8 mouse cellular contexts compared by ENCODE assay signal in genomic region chr3:51357624-51358023, GRCm38 (mm10). TPM values are rescaled to one million over a fixed set of nuclear protein-coding genes. Genes with fewer than 3 reads are reported as not detected.
A peak's percentile ranks its signal among the peaks of the same experiment; 100 is the strongest.
DNase-seq lines count a peak whose midpoint lies in the region; ATAC-seq and TF ChIP-seq lines count a peak whose summit lies in the region.
"Had no signal": no experiment of that assay in that cellular context is flagged by ENCODE, and none has a peak within 500 bp of the region (broad histone marks: within the 10 kb centered on the region; RNA-seq: fewer than 3 reads in every experiment).

No protein-coding gene starts in this region.

- TF ChIP-seq RAD21 in MEL (IDR thresholded peaks at IDR 0.05; ENCODE audit: low read depth, low read length) = no peak

- 11% methylated on average over 14 of the region's 14 CpGs for WGBS in forebrain, postnatal 0 days
- WGBS in liver, postnatal 0 days (ENCODE audit: insufficient replicate concordance) = 16% methylated on average over 14 of the region's 14 CpGs

- no peak for ATAC-seq in forebrain, postnatal 0 days
- ATAC-seq in liver, postnatal 0 days = no peak

- H3K4me2 ChIP-seq in forebrain, postnatal 0 days (ENCODE audit: low read depth) = peak overlapping the region; percentile 68
- peak overlapping the region; percentile 96 for H3K4me2 ChIP-seq in liver, postnatal 0 days (ENCODE audit: low read depth, low read length)

- peak; percentile 89 for DNase-seq in MEL (ENCODE audit: low read depth, low spot score)
- peak; percentile 44 for DNase-seq in forebrain, postnatal 0 days
- no peak for DNase-seq in liver, postnatal 0 days
- no peak for DNase-seq in T-cell, adult 2 months (ENCODE audit: low spot score)
- DNase-seq in spleen, postnatal 14 days (ENCODE audit: low spot score in 2 of 2) = no peak
- DNase-seq in adrenal gland, postnatal 36 days = no peak

- H3K4me1 ChIP-seq in MEL (ENCODE audit: control insufficient read depth in 1 of 2, insufficient read depth in 2 of 2, low read length in 2 of 2) = peaks cover 0 to 3% of the 10 kb centered on the region in 2 experiments; a peak in 1 of 4 replicates
- H3K4me1 ChIP-seq in forebrain, postnatal 0 days (ENCODE audit: insufficient read depth) = 0 out of 2 replicates have a peak, but pooled peaks cover 7% of the 10 kb centered on the region
- peaks cover 10% of the 10 kb centered on the region for H3K4me1 ChIP-seq in liver, postnatal 0 days (ENCODE audit: insufficient read depth)

- TF ChIP-seq POLR2A in MEL (IDR thresholded peaks at IDR 0.05; ENCODE audit: control insufficient read depth in 1 of 2, insufficient read depth in 1 of 2, low read depth in 1 of 2, low read length in 2 of 2, poor library complexity in 1 of 2) = no peak

- no peaks in the 10 kb centered on the region for H3K9me3 ChIP-seq in MEL (replicated peaks; ENCODE audit: insufficient read depth, low read length)
- H3K9me3 ChIP-seq in forebrain, postnatal 0 days (ENCODE audit: low read length) = no peaks in the 10 kb centered on the region
- H3K9me3 ChIP-seq in liver, postnatal 0 days (ENCODE audit: low read length) = no peaks in the 10 kb centered on the region

- H3K36me3 ChIP-seq in C2C12 (ENCODE audit: control insufficient read depth, insufficient read depth) (no peaks in the 10 kb centered on the region), MEL (ENCODE audit: control insufficient read depth in 1 of 2, insufficient read depth in 2 of 2, low read length in 2 of 2) (peaks cover 0 to 3% of the 10 kb centered on the region in 2 experiments; a peak in 1 of 4 replicates)
- no peaks in the 10 kb centered on the region for H3K36me3 ChIP-seq in forebrain, postnatal 0 days (ENCODE audit: insufficient read depth)
- no peaks in the 10 kb centered on the region for H3K36me3 ChIP-seq in liver, postnatal 0 days (replicated peaks; ENCODE audit: insufficient read depth, low read length)

- H3K4me3 ChIP-seq in C2C12 (ENCODE audit: insufficient read depth, poor library complexity, severe bottlenecking) = peak overlapping the region; percentile 60
- peak overlapping the region; percentile 54 to 97 for H3K4me3 ChIP-seq in MEL (ENCODE audit: control insufficient read depth in 1 of 2, insufficient read depth in 1 of 2, low read depth in 2 of 2, low read length in 2 of 2)
- H3K4me3 ChIP-seq in forebrain, postnatal 0 days (ENCODE audit: low read depth, low read length) = peak overlapping the region; percentile 45
- H3K4me3 ChIP-seq in liver, postnatal 0 days (ENCODE audit: low read depth, low read length) = peak overlapping the region; percentile 66

- H3K27me3 ChIP-seq in C2C12 (ENCODE audit: control insufficient read depth, insufficient read depth, insufficient read length) (no peaks in the 10 kb centered on the region), MEL (ENCODE audit: control insufficient read depth in 1 of 2, insufficient read depth in 2 of 2, low read length in 2 of 2) (no peaks in the 10 kb centered on the region)
- H3K27me3 ChIP-seq in forebrain, postnatal 0 days (ENCODE audit: insufficient read depth, low read length) = peaks cover 4% of the 10 kb centered on the region
- H3K27me3 ChIP-seq in liver, postnatal 0 days (ENCODE audit: insufficient read depth, low read length) = no peaks in the 10 kb centered on the region

- no peak for TF ChIP-seq EP300 in MEL (IDR thresholded peaks at IDR 0.05; ENCODE audit: low read depth in 1 of 2, low read length in 2 of 2)
- TF ChIP-seq EP300 in liver, postnatal 0 days (IDR thresholded peaks at IDR 0.05; ENCODE audit: low read depth) = no peak

- H3K27ac ChIP-seq in MEL (ENCODE audit: control insufficient read depth, low read depth, low read length) = peak overlapping the region; percentile 72
- H3K27ac ChIP-seq in forebrain, postnatal 0 days (ENCODE audit: low read depth, low read length) = no peak overlapping the region
- 0 out of 2 replicates have a peak overlapping the region, but pooled peaks have one; percentile 2 for H3K27ac ChIP-seq in liver, postnatal 0 days (ENCODE audit: low read depth)

- TF ChIP-seq CTCF in C2C12 (IDR thresholded peaks at IDR 0.05; ENCODE audit: control insufficient read depth, insufficient read depth, insufficient read length) (no peak), MEL (IDR thresholded peaks at IDR 0.05 in 2 of 3, conservative IDR thresholded peaks at IDR 0.05 in 1 of 3; ENCODE audit: control insufficient read depth in 1 of 3, insufficient read depth in 1 of 3, low read depth in 2 of 3, low read length in 3 of 3, poor library complexity in 1 of 3, severe bottlenecking in 1 of 3) (no peak)
- no peak for TF ChIP-seq CTCF in forebrain, postnatal 0 days (IDR thresholded peaks at IDR 0.05; ENCODE audit: low read depth)
- no peak for TF ChIP-seq CTCF in liver, postnatal 0 days (IDR thresholded peaks at IDR 0.05; ENCODE audit: low read depth)

- H3ac ChIP-seq in C2C12 (ENCODE audit: control insufficient read depth, insufficient read length, low read depth) = no peak overlapping the region

- peak overlapping the region; percentile 79 for H3K9ac ChIP-seq in MEL (ENCODE audit: control insufficient read depth, low read depth, low read length, poor library complexity, severe bottlenecking)
- no peak overlapping the region for H3K9ac ChIP-seq in forebrain, postnatal 0 days
- no peak overlapping the region for H3K9ac ChIP-seq in liver, postnatal 0 days (replicated peaks)

- no peaks in the 10 kb centered on the region for H3K79me2 ChIP-seq in C2C12 (ENCODE audit: control insufficient read depth, insufficient read depth)
- no peaks in the 10 kb centered on the region; the same call in 1 of the 2 replicates for H3K79me2 ChIP-seq in MEL (ENCODE audit: control insufficient read depth, insufficient read depth, low read length, poor library complexity)

- H3K79me3 ChIP-seq in C2C12 (ENCODE audit: low read depth) = no peaks in the 10 kb centered on the region

TF ChIP-seq in C2C12, 6 proteins besides CTCF, POLR2A, EP300 and RAD21:
- no peak for TF ChIP-seq MYOD1 (IDR thresholded peaks at IDR 0.05; ENCODE audit: control insufficient read depth, insufficient read length, low read depth)
- no peak for TF ChIP-seq MYOG (IDR thresholded peaks at IDR 0.05; ENCODE audit: control insufficient read depth, extremely low read depth, insufficient read length)
- no peak for TF ChIP-seq USF1 (IDR thresholded peaks at IDR 0.05; ENCODE audit: low read depth)
- TF ChIP-seq CEBPB (IDR thresholded peaks at IDR 0.05; ENCODE audit: low read depth) = no peak
- no peak for TF ChIP-seq FOSL1 (IDR thresholded peaks at IDR 0.05; ENCODE audit: insufficient read depth, low read length, poor library complexity, severe bottlenecking)
- no peak for TF ChIP-seq MAX (IDR thresholded peaks at IDR 0.05)

TF ChIP-seq in MEL, 35 proteins besides CTCF, POLR2A, EP300 and RAD21:
- no peak for TF ChIP-seq ZMIZ1 (IDR thresholded peaks at IDR 0.05; ENCODE audit: low read depth, low read length)
- peak; percentile 99 for TF ChIP-seq TBP (IDR thresholded peaks at IDR 0.05; ENCODE audit: low read depth, low read length)
- no peak for TF ChIP-seq GATA1 (IDR thresholded peaks at IDR 0.05; ENCODE audit: low read depth, low read length)
- no peak for TF ChIP-seq BHLHE40 (IDR thresholded peaks at IDR 0.05; ENCODE audit: borderline replicate concordance, low read depth, low read length)
- peak; percentile 93 for TF ChIP-seq ZNF384 (IDR thresholded peaks at IDR 0.05; ENCODE audit: low read depth, low read length)
- peak; percentile 67; the same call in 1 of the 2 replicates for TF ChIP-seq MAFK (IDR thresholded peaks at IDR 0.05; ENCODE audit: borderline replicate concordance, low read depth, low read length)
- no peak for TF ChIP-seq ETS1 (IDR thresholded peaks at IDR 0.05; ENCODE audit: low read depth, low read length)
- peak; percentile 45; the same call in 1 of the 2 replicates for TF ChIP-seq MXI1 (IDR thresholded peaks at IDR 0.05; ENCODE audit: low read depth, low read length)

RNA-seq across cellular contexts. Expression of gene Elf2, which starts 17.2 kb away (rescaled TPM):
- polyA plus RNA-seq in C2C12 (2012; fragmentation: generic; extraction: Trizol) (19.5 TPM), MEL (2012; ENCODE audit: insufficient read depth in 1 of 2, insufficient read length in 2 of 2, low read depth in 1 of 2, low replicate concordance in 2 of 2, missing spikeins in 1 of 2) (10 to 100 TPM; 38.0 to 53.3 TPM)
- total RNA-seq in MEL (2012; rRNA removed) = 46.5 and 50.2 TPM in 2 replicates
- total RNA-seq in forebrain, postnatal 0 days (2014; rRNA removed) = 78.1 and 83.9 TPM in 2 replicates
- polyA plus RNA-seq in forebrain, postnatal 0 days (2015; fragmentation: Nextera tagmentation; extraction: Ambion mirVana) = 26.4 and 29.3 TPM in 2 replicates
- 19.6 and 22.1 TPM in 2 replicates for polyA plus RNA-seq in liver, postnatal 0 days (2015; fragmentation: Nextera tagmentation; extraction: Ambion mirVana)
- total RNA-seq in adrenal gland, postnatal 36 days (2021) = 100 to 1,000 TPM in 1 of 2 experiments, 10 to 100 TPM in 1; 88.9 to 109 TPM

RNA-seq across cellular contexts. Expression of gene Mgarp, which starts 38.9 kb away (rescaled TPM):
- polyA plus RNA-seq in C2C12 (2012; fragmentation: generic; extraction: Trizol) (0.23 TPM), MEL (2012; ENCODE audit: insufficient read depth in 1 of 2, insufficient read length in 2 of 2, low read depth in 1 of 2, low replicate concordance in 2 of 2, missing spikeins in 1 of 2) (1 to 10 TPM in 1 of 2 experiments, not detected in 1; 5.2 TPM)
- total RNA-seq in MEL (2012; rRNA removed) = 0.65 and 2.0 TPM in 2 replicates
- total RNA-seq in forebrain, postnatal 0 days (2014; rRNA removed) = 0.54 and 0.67 TPM in 2 replicates
- 0.42 and 0.53 TPM in 2 replicates for polyA plus RNA-seq in forebrain, postnatal 0 days (2015; fragmentation: Nextera tagmentation; extraction: Ambion mirVana)
- polyA plus RNA-seq in liver, postnatal 0 days (2015; fragmentation: Nextera tagmentation; extraction: Ambion mirVana) = 0.34 and 0.60 TPM in 2 replicates
- total RNA-seq in adrenal gland, postnatal 36 days (2021) = 1,000 to 10,000 TPM in 1 of 2 experiments, 100 to 1,000 TPM in 1; 736 to 1,311 TPM
- total RNA-seq: left cerebral cortex, postnatal 14 days had no signal

RNA-seq across cellular contexts. Expression of gene Ndufc1, which starts 51.2 kb away (rescaled TPM):
- polyA plus RNA-seq in C2C12 (2012; fragmentation: generic; extraction: Trizol) = 473 TPM
- 207 and 214 TPM in 2 replicates for total RNA-seq in MEL (2012; rRNA removed)
- polyA plus RNA-seq in MEL (2012; ENCODE audit: insufficient read depth in 1 of 2, insufficient read length in 2 of 2, low read depth in 1 of 2, low replicate concordance in 2 of 2, missing spikeins in 1 of 2) = 100 to 1,000 TPM in 1 of 2 experiments, not detected in 1; 115 TPM
- 78.2 and 186 TPM in 2 replicates for total RNA-seq in forebrain, postnatal 0 days (2014; rRNA removed)
- 871 and 1,036 TPM in 2 replicates for polyA plus RNA-seq in forebrain, postnatal 0 days (2015; fragmentation: Nextera tagmentation; extraction: Ambion mirVana)
- polyA plus RNA-seq in liver, postnatal 0 days (2015; fragmentation: Nextera tagmentation; extraction: Ambion mirVana) = 766 and 780 TPM in 2 replicates
- 100 to 1,000 TPM; 743 to 842 TPM for total RNA-seq in adrenal gland, postnatal 36 days (2021)

RNA-seq across cellular contexts. Expression of gene Naa15, which starts 57.3 kb away (rescaled TPM):
- polyA plus RNA-seq in C2C12 (2012; fragmentation: generic; extraction: Trizol) (13.3 TPM), MEL (2012; ENCODE audit: insufficient read depth in 1 of 2, insufficient read length in 2 of 2, low read depth in 1 of 2, low replicate concordance in 2 of 2, missing spikeins in 1 of 2) (100 to 1,000 TPM in 1 of 2 experiments, 10 to 100 TPM in 1; 61.6 to 558 TPM)
- total RNA-seq in MEL (2012; rRNA removed) = 36.6 and 43.4 TPM in 2 replicates
- total RNA-seq in forebrain, postnatal 0 days (2014; rRNA removed) = 28.3 and 36.9 TPM in 2 replicates
- polyA plus RNA-seq in forebrain, postnatal 0 days (2015; fragmentation: Nextera tagmentation; extraction: Ambion mirVana) = 21.4 and 29.7 TPM in 2 replicates
- polyA plus RNA-seq in liver, postnatal 0 days (2015; fragmentation: Nextera tagmentation; extraction: Ambion mirVana) = 11.3 and 11.9 TPM in 2 replicates
- total RNA-seq in adrenal gland, postnatal 36 days (2021) = 10 to 100 TPM; 54.2 to 54.9 TPM

Comparison
In these comparisons a context has a peak if more than half of its experiments do, and no peak if none do; other contexts are left out.
1. DNase-seq: peak in MEL (single experiment) and forebrain, postnatal 0 days (single experiment); none in liver, postnatal 0 days (single experiment), T-cell, adult 2 months (single experiment), spleen, postnatal 14 days (0 of 2) and adrenal gland, postnatal 36 days (0 of 2).
2. Peak in every context shown above with its lines, with median percentiles within 50 percentile points of each other: H3K4me3 ChIP-seq.